Comparison of ENCODE assay signal across 8 mouse cellular contexts in genomic region chr11:108920636-108921505, GRCm38 (mm10). TPM values are rescaled to one million over a fixed set of nuclear protein-coding genes. Genes with fewer than 3 reads are reported as not detected.
DNase-seq lines count a peak whose midpoint lies in the region; ATAC-seq lines count a peak whose summit lies in the region.

No protein-coding gene starts in this region.

- intact Hi-C loops in left cerebral cortex, postnatal 10 days (cut with DNase I), result loop anchor here (5.0 kb wide), 2 partner anchors 144 to 474 kb away; no protein-coding TSS in a partner anchor

- DNase-seq in adrenal gland, adult 8-10 months, result peak; percentile 84
- DNase-seq in embryo, embryonic 10 days (ENCODE audit: low spot score), result peak; percentile 93
- DNase-seq in gastrocnemius, postnatal 25 days, result peak; percentile 84
- peak; percentile 74 to 94 for DNase-seq in left cerebral cortex, postnatal 10 days (ENCODE audit: extremely low spot score in 1 of 2, low spot score in 2 of 2)
- peak; percentile 72 to 79 for DNase-seq in right cerebral cortex, adult 2 months (ENCODE audit: low spot score in 2 of 2)
- peak; percentile 88 for DNase-seq in urinary bladder, postnatal 14 days (ENCODE audit: low spot score)

- ATAC-seq in inflammation-experienced regulatory T-cells, adult 6 months, result peak; percentile 63
- ATAC-seq in megakaryocyte, adult 5-6 weeks (ENCODE audit: poor library complexity, severe bottlenecking), result 0 out of 2 replicates have a peak, but pooled peaks have one; percentile 10

RNA-seq across cellular contexts. Expression of gene Axin2, which starts 0.7 kb away (rescaled TPM):
- 10 to 100 TPM; 42.3 to 93.1 (median 66.6) TPM for total RNA-seq in adrenal gland, adult 8-10 months (2022)
- total RNA-seq in gastrocnemius, postnatal 25 days (2021), result 1 to 10 TPM; 9.5 to 9.8 TPM
- 10 to 100 TPM in 2 of 3 experiments, 1 to 10 TPM in 1; 6.3 to 11.2 (median 10.5) TPM for polyA plus RNA-seq in inflammation-experienced regulatory T-cells, adult 6 months (2017; shearing (Covaris generic))
- total RNA-seq in left cerebral cortex, postnatal 10 days (2021), result 10 to 100 TPM; 30.6 to 31.6 TPM
- total RNA-seq in megakaryocyte, adult 5-6 weeks (2015), result 1.8 and 3.1 TPM in 2 replicates
- 1.3 and 1.5 TPM in 2 replicates for total RNA-seq in megakaryocyte, adult 5-6 weeks (2017)

Comparison
In these comparisons a context has a peak if more than half of its experiments do, and no peak if none do; other contexts are left out.
1. Peak in every context shown above with its lines: DNase-seq and ATAC-seq.